Mouse (Mus musculus) embryo, embryonic 11.5 days (tissue): ENCODE measurements at regions not wholly inside any gene's neighbourhood (a gene's known extent, or its start where the extent isn't known, plus 50 kb on each side); places are given as distances from the start of the nearest gene placed in this dataset.

Experiments used
- DNase-seq: peaks from one replicate; pipeline ENCODE4 v3.0.0-alpha.2; 2012; ENCODE audit warnings: low read depth, low spot score

- no peak for DNase-seq
These were observed 577.9 kb downstream of the Plcl1 start for GRCm38 (mm10) chr1:55983522-55984066.

GRCm38 (mm10) chr1:55997074-55997473 lies 591.4 kb downstream of the Plcl1 start:
- DNase-seq = no peak
